Mouse (Mus musculus) embryonic stem cell, embryonic (primary cell): ENCODE results near the gene Cdh18.
"Not testable (repeated sequence)": the region's sequence is repeated elsewhere in the genome, so short reads cannot be mapped to it uniquely, and the experiment has no call there.

Experiments
- CTCF ChIA-PET, 4 experiments: fragments of 300-600 bp in 2 of 4; fragments of 350-600 bp in 2 of 4; sonication (Branson Sonifier 250); formaldehyde crosslinking; loops; one replicate each; lab custom pipeline; 2022; ENCODE audit warnings: inconsistent platforms in 2 of 4; lab: Charles Lee
- POLR2A ChIA-PET, 4 experiments: fragments of 300-600 bp in 2 of 4; fragments of 350-600 bp in 2 of 4; sonication (Branson Sonifier 250); formaldehyde crosslinking; loops; one replicate each; lab custom pipeline; 2022; ENCODE audit warnings: antibody characterized with exemption in 4 of 4, inconsistent platforms in 1 of 4; lab: Charles Lee

The Cdh18 gene

DNA sequence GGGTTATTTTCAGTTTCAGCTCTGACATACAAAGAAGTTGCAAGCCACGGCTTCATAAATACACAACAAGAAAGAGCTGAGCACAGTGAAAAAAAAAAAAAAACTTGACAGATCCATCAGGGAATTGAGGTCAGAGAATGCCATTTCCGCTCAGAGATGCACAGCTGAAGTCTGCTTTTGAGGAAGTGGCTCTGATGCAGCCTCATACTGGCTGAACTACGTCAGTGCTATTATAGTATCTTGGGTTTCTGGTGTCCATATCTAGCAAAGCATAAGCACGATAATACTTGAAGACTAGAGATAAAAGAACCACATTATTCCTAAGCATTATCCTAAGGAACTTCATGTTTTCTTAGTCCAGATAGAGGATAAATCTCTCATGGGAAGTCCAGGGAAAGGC, 349.4 kb downstream of the Cdh18 start:
- CTCF ChIA-PET: no interaction called here
- POLR2A ChIA-PET: interaction anchor here in 1 of 4 experiments (0.7 kb wide), 1 partner anchor 586 kb away, joined by 3 read pairs; no protein-coding TSS in a partner anchor

DNA sequence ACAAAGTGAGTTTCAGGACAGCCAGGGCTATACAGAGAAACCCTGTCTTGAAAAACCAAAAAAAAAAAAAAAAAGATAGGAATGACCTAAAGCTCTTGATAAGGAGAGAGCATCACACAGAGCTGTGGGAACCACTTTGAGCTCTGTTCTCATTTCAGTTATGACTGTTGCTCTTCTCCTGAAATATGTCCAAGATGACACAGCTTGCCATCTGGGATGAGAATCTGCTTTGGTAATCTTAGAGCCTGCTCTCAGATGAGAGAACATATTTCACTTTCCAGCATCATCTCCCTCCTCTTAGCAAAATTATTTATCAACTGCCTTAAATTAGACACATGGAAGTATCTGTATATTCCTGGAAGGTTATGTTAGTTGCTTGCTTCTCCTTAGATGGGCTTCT, 365.6 kb downstream of the Cdh18 start:
- ChIA-PET POLR2A (no interaction called here), CTCF (no interaction called here)

DNA sequence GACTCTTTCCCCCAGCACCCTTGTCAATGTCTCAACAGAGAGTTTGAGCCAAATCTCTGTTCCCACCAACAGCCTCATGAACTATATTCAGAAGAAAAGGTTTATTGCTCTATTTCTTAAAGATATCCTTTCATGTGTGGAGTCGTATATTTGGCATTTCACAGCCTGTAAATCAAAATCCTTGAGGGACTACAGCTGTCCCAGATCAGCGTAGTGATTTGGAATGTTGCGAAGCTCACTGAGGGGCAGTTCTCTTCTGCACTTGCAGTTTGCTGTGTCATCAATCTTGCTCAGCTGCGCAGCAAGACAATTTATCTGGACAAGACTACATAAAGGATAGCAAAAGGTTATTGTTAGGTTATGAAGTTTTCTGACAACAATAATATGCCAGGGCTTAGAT, 385.5 kb downstream of the Cdh18 start:
- CTCF ChIA-PET: no interaction called here
- POLR2A ChIA-PET: no interaction called here

DNA sequence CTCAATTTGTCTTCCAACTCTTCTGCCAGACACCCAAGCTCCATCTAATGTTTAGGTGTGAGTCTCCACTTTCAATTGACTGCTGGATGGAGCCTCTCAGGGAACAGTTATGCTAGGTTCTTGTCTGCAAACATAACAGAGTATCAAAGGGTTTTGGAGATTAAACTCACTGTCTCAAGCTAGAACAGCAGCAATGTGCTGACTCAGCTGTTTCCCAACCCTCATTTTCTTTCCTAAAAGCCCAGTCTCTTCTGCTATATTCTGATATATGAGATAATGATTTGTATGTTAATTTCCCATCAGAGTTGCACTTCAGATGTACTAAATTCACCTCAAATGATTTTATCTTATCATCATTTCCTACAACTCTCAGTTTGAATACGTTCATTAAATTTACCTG, 398.4 kb downstream of the Cdh18 start:
- CTCF ChIA-PET: no interaction called here
- POLR2A ChIA-PET: no interaction called here

DNA sequence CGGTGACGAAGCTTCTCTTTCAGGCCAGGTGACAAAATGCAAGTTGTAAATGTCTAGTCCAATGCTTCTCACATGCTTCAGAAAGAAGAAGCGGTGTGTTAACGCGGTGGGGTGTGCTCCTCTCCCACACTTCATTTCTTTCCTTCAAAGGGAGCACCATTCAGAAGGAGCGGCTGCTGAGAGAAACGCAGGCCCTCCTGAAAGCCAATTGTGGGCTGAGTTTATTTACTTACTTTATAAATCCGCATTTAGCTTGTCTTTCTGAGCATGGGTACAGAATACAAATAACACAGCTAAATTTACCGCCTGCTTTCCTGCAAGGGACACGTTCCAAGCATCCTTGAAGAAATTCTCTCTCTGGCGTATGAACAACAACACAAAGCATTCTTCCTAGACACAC, 420.6 kb downstream of the Cdh18 start:
- CTCF ChIA-PET: no interaction called here
- POLR2A ChIA-PET: no interaction called here

DNA sequence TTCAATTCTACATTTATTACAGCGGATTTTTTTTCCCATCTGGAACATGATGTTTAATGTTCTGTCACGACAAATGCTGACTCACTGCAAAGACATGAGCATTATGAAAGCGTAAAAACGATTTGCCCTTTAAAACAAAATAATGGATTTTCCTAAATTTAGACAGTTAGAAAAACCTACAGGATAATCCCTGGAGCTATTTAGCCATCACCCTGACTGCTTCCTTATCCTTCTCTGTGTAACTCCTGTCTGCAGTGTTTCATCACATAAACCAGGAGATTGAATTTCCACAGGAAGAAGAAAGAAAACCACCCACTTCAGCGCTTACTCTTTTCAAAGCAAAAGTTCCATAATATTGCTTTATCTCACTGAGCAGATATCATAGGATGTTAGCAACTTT, 431.3 kb downstream of the Cdh18 start:
- POLR2A ChIA-PET: no interaction called here
- CTCF ChIA-PET: no interaction called here

DNA sequence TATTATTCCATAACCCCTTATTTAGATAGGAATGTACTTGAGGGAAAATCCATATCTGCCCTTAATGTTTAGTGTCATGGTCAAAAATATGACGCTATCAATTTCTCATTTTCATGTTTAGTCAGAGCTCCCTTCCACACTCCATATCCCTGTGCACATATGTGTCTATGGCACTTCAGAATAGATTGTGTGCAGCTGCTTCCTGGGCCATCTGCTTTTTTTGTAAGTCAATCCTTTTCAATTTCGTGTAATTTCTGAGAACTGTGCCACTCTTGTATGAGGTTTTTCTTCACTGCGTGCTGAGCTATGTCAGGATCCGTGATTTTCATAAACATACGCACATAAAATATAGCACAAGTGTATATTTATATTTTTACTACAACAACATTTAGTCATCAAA, 435.8 kb downstream of the Cdh18 start:
- ChIA-PET POLR2A (no interaction called here), CTCF (no interaction called here)

DNA sequence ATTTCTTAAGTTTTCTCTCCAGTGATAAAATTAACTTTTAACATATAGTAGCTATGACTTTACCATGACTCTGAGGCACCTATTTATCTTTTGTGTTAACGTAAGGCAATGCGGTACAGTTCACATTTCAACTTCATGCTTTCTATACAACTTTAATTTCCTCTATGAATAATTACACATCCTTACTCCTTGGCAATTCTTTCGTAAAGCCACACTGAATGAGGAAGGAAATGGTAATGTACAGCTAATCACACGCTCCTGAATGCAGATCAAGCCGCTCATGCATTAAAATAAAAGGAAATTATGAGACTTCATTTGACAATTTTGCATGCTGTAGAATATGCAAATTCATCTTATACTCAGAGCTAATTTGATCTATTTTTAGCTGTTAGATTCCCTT, 467.9 kb downstream of the Cdh18 start:
- ChIA-PET POLR2A (no interaction called here), CTCF (no interaction called here)

DNA sequence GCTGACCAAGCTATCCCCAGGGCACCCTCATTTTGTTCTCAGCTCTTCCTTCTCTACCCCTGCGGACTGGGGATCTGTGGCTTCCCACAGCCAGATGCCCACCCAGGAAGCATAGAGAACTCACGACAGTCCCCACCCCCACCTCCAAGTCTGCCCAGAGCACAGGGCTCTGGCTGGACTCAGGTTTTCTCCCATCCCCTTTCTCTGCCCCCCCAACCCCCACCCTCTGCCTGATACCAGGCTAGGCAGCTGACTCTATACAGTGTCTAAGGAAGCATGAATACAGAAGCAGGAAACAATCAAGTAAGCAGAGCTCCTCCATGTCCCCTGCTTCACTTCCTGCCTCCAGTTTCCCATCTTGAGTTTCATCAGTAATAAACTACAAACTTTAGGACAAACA, 472.3 kb downstream of the Cdh18 start:
- ChIA-PET CTCF (no interaction called here), POLR2A (no interaction called here)

DNA sequence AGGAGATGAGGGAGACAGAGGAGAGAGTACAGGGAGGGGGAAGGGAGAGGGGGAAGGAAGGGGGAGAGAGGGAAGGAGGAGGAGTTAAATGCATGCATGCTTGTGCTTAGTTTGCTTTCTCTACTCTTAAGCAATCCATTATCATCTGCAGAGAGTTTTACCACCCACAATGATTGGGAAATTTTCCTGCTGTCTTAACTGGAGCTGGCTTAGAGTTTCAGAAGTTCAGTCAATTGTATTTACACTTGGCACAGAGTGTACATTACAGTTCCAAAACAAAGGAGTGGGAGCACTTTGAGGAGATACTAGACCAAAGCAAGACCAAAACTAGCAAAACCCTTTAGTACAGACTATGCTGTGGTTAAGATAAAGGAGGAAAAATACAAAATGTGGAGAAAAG, 473.8 kb downstream of the Cdh18 start:
- POLR2A ChIA-PET: interaction anchor here in 1 of 4 experiments (0.6 kb wide), 1 partner anchor 16 kb away, joined by 3 read pairs; no protein-coding TSS in a partner anchor
- CTCF ChIA-PET: interaction anchor here in 1 of 4 experiments (0.6 kb wide), 1 partner anchor 569 kb away, joined by 3 read pairs; no protein-coding TSS in a partner anchor

DNA sequence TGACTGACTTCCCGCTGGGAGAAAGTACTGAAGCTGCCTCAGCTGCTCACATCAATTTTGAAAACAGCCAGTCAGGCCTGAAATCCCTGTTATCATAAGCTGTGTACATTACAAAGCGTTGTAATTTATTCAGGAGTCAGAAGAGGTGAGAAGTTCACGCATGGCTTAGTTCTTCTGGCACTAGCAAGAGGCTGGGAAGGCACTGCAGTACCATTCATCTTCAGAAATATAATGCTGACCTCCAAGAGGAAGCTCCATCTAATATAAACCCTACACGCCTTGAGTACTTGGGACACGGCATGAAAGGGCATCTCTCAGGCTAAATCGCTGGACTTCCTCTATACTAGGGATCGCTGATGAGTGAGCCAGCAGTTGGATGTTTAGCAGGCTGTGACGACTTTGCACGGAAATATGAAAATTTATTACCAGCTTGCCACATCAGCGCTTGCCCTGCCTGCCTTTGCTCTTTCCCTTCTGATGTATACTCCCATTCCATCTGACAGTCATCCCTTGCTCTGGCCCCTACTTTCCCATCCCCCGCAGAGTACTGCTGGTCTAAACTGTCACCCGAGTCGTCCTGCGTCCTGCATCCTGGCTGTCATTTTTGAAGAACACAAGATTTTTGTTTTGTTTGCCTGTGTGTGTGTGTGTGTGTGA, 486.9 kb downstream of the Cdh18 start:
- ChIA-PET POLR2A (no interaction called here), CTCF (no interaction called here)

DNA sequence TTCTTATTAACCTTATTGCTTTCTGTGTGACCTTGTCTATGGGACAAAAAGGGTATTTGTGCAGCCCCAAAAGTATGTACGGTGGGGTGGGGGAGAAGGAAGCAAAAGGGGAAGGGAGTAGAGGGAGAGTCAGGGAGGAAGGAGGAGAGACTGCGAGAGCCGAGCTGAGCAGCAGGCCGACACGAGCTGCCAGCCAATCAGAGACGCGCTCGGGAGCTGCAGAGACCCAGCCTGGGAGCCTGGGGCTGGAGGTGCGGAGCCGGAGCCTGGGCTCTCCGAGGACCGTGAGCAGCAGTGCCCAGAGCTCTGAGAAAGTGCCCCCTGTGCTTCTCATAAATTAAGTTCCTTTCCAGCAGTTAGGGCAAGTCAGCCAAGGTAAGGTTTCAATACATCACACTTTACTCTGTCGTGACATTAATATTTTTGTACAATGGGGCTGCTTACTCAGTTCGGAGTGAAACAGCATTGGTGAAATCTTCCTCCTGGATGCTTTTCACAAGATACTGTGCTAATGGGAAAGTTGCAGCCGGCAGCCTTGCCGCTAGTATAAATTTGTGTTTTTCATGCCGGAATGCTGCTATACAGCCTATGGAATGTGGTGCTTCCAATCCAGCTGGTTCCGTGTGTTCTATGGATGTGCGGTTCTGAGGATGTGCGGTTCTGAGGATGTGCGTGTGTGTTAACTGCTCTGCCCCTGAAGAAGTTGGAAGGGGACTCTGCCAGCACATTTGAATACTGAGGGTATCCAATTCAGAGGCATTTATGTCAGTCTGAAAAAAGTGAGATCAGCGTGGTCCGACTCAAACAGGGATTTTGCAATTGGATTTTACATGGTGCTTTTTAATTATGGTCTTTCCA, 487.6 kb downstream of the Cdh18 start:
- ChIA-PET POLR2A (no interaction called here), CTCF (no interaction called here)

DNA sequence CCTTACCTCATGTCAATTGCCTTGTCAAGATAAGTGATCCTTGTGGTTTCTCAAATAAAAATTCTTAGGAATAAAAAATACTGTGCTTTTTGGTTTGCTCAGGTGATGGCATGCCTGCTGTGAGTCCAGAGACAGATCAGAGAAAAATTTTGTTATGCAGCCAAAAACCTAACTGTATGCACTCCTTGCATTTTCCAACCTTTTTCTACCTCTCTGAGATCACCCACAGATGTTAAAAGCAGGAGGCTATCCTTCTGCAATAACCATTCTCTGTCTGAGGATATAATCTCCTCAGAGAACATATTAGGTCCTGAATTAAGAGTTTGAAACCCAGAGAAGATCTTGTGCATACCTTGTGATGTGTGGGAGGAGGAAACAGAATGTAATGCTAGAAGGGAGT, 488.7 kb downstream of the Cdh18 start:
- CTCF ChIA-PET: no interaction called here
- POLR2A ChIA-PET: no interaction called here

DNA sequence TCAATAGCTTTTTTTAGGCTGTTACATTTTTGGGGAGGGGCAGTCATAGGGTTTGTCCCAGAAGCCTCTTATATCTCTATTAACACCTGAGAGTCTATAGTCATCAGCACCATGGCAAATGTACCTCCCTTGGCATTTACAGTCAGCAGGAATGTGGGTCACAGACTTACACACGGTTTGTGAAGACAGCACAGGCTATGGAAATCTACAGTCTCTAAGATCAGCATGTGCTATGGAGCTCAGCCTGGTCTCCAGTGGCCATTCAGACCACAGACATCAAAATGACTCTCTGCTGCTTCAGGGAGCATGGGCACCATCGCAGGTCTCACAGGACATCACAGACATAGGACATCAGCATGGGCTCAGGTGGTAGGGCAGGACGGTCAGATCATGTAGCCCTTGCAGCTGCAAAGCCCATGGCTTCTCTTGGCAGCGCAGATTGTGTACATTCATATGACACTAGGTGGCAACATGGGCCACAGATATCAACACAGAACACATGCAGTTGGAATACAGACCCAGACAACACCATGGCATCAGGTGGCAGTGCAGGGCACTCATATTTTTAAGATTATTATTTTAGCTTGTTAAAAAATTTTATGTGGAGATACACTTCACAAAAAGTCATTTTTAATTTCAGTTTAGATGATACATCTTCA, 497.4 kb downstream of the Cdh18 start:
- ChIA-PET POLR2A (no interaction called here), CTCF (no interaction called here)

DNA sequence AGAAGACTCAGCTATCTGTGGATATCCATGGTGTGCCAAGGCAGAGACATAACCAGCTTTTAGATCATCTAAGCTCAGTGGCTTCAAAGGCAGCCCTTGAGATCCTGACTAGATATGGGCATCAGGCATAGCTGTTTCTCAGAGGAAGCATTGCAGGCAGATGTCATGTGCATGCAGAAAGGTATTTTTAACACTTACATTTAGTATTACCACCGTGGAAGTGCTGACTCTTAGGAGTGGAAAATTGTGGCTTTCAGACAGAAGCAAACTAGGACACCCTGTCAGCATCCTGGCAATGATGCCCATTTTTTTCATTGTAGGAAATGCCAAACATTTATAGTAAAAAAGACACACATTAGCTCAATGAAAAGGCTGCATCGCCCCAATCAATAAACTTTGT, 503.2 kb downstream of the Cdh18 start:
- ChIA-PET CTCF (no interaction called here), POLR2A (no interaction called here)

DNA sequence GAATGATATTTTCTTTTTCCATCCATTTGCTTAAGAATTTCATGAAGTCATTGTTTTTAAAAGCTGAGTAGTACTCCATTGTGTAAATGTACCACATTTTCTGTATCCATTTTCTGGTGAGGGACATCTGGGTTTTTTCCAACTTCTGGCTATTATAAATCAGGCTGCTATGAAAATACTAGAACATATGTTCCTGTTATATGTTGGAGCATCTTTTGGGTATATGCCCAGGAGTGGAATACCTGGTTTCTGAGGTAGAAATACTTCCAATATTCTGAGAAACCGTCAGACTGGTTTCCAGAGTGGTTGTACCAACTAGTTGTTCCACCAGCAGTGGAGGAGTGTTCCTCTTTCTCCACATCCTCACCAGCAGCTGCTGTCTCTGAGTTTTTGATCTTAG, 536.5 kb downstream of the Cdh18 start:
- CTCF ChIA-PET, POLR2A ChIA-PET: not testable (repeated sequence)

DNA sequence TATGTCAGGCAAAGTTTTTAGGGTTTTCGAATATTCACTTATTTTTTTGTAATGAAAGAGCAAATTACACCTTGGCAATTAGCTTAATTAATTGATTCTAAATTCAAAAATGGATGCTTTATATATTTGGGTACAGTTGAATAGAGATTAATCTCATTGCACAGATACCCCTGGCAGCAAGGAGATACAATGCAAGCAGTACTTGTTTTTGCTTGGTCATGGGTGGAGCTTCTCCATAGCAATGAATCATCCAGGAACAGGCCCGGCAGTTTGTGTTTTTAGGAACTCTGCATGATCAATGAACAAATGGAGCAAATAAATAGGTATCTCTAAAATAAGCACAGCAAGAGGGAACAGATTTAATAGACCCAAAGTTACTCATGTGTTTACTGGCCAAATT, 538.7 kb downstream of the Cdh18 start:
- ChIA-PET POLR2A (no interaction called here), CTCF (no interaction called here)

DNA sequence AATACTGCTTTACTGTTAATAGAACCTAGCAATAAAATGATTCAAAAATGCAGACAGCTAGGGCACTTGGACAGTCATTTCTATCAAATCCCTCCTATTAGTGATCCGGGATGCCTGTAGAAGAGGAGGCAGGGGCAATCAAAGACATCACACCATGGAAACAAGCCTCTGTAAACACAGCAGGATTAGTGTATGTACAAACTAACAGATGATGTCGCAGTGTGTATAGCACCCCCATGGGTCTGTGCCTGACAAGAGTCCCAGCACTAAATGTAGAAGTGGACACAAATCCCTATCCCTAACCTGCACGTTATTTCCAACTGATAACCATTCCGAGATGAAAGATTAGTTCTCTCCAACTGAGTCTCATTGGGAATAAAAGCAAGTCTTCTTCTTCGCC, 547.8 kb downstream of the Cdh18 start:
- POLR2A ChIA-PET: no interaction called here
- CTCF ChIA-PET: no interaction called here

DNA sequence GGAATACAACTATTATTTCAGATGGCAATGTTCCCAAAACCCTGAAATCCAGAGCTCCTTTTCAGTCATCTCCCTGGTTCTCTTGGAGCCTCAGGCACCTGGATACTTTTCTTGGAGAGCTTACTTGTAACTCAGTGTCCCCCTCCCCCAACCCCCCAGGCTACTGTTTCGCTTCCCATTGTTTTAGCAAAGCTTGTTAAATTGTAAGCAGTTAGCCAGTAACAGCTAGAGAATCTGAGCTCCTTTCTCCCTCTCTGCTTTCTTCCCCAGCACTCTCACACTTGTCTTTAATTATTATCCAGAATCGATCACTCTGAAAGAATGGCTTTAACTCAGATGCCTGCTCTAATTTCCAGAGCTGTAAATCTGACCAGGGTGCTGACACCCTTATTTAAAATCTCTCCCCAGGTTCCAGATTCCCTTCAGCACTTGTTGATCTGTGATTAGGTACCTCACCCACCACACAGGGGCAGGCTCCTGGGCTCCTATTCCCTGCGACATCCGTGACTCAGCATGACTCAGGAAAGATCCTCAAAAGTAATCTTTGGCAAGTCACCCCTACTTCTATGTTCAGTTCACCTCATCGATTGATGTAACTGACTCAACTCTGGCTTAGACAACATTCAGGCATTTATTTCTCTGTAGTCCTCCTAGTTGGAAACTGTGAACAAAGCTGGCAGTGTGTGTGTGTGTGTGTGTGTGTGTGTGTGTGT, 556.0 kb downstream of the Cdh18 start:
- ChIA-PET POLR2A (interaction anchor here in 1 of 4 experiments (0.5 kb wide), 1 partner anchor 43 kb away, joined by 3 read pairs; no protein-coding TSS in a partner anchor), CTCF (no interaction called here)
